Mouse (Mus musculus): Measurements from ENCODE around the gene Psen2.

GRCm38 (mm10) chr1:180261415-180261814, 1.8 kb downstream of the Psen2 start:
- TF ChIP-seq POLR2A (IDR thresholded peaks at IDR 0.05; ENCODE audit: insufficient read depth, low read depth, low read length) (no peak), CTCF (IDR thresholded peaks at IDR 0.05; ENCODE audit: insufficient read depth, low read depth, low read length) (no peak)

Data from olfactory bulb, adult 2 months (tissue).